Mouse (Mus musculus) MN1 (cell line): ENCODE data around the gene Kank2.
"Not testable (repeated sequence)": the region's sequence is repeated elsewhere in the genome, so short reads cannot be mapped to it uniquely, and the experiment has no call there.

Source experiments
- DNase-seq: peaks from one replicate; pipeline ENCODE4 v3.0.0-alpha.2; 2016; ENCODE audit warnings: low spot score

Kank2 gene

GRCm38 (mm10) chr9:21784517-21785307 lies 13.8 kb downstream of the Kank2 start:
- DNase-seq = no peak

GRCm38 (mm10) chr9:21781657-21782468 lies 16.7 kb downstream of the Kank2 start:
- no peak for DNase-seq

GRCm38 (mm10) chr9:21777726-21778125 lies 20.8 kb downstream of the Kank2 start:
- DNase-seq = no peak

GRCm38 (mm10) chr9:21774353-21774752 lies 24.2 kb downstream of the Kank2 start:
- DNase-seq = no peak

GRCm38 (mm10) chr9:21773396-21773795 lies 25.1 kb downstream of the Kank2 start:
- not testable (repeated sequence) for DNase-seq

GRCm38 (mm10) chr9:21769558-21770183 lies 28.9 kb downstream of the Kank2 start:
- peak; percentile 54 for DNase-seq

- DNase-seq = peak; percentile 50
Measured at GRCm38 (mm10) chr9:21768511-21769411, 29.8 kb downstream of the Kank2 start.

- DNase-seq = peak; percentile 29
Measured at GRCm38 (mm10) chr9:21767896-21768295, 30.6 kb downstream of the Kank2 start.

- no peak for DNase-seq
Measured at GRCm38 (mm10) chr9:21764084-21764999, 34.2 kb downstream of the Kank2 start.

- DNase-seq = no peak
Measured at GRCm38 (mm10) chr9:21762135-21762534, 36.4 kb downstream of the Kank2 start.

- peak; percentile 95 for DNase-seq
Measured at GRCm38 (mm10) chr9:21760155-21761088, 38.1 kb downstream of the Kank2 start, which contains the start of gene Spc24. TSS of gene Spc24 (minus strand) at chr9:21760303.

- DNase-seq = no peak
Measured at GRCm38 (mm10) chr9:21759718-21760117, 38.8 kb downstream of the Kank2 start.

- DNase-seq = no peak
Measured at GRCm38 (mm10) chr9:21758576-21759529, 39.7 kb downstream of the Kank2 start.

- DNase-seq = no peak
Measured at GRCm38 (mm10) chr9:21754516-21755321, 43.8 kb downstream of the Kank2 start.

GRCm38 (mm10) chr9:21754003-21754402 lies 44.5 kb downstream of the Kank2 start:
- peak; percentile 56 for DNase-seq

- peak; percentile 83 for DNase-seq
Measured at GRCm38 (mm10) chr9:21752252-21752792, 46.2 kb downstream of the Kank2 start.

GRCm38 (mm10) chr9:21751347-21751746 lies 47.2 kb downstream of the Kank2 start:
- peak; percentile 72 for DNase-seq
